Comparison of ENCODE assay signal across 8 mouse cellular contexts in the genomic region with DNA sequence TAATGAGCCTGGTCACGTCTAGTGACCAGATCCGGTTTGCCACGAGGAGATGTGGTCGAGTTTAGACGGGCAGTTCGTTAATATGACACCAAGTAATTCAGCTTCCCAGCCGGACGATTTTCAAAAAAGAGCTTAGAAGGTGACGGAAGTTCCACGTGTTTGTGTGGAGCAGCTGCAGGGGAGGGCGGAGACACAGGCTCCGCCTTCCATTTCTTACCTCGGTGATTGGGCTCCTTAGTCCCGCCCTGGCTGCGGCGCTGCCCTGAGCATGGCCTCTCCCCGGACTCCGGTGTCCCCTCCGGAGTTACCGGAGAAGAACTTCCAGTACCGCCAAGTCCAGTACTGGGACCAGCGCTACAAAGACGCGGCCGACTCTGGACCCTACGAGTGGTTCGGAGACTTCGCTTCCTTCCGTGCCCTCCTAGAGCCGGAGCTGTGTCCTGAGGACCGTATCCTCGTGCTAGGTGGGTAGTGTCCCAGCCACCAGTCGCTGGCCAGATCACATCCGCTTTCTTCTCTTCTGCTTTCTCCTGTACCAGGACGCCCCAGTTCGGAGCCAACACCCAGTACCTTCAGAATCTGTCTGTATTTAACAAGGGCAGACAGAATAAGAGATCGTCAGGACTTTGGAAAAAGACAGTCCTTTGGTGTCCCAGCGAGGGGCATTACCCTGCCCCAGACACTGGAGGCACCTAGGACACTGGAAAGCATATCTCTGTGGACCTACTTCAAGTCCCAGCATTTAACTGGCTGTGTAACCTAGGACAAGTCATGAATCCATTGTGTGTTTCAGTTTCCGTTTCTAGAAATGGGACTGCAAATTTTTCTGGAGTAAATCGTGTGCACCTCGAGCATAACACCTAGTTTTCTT. TPM values are rescaled to one million over a fixed set of nuclear protein-coding genes. Genes with fewer than 3 reads are reported as not detected.
DNase-seq lines count a peak whose midpoint lies in the region; ATAC-seq and TF ChIP-seq lines count a peak whose summit lies in the region.

A gene (plus strand): TSS at position 237 of the 871 bp plus-strand sequence.
A gene (plus strand): TSS at position 254 of the 871 bp plus-strand sequence.
A gene (minus strand): TSS at position 379 of the 871 bp plus-strand sequence.

- H3K27me3 ChIP-seq in embryonic facial prominence, embryonic 13.5 days, result no peaks in the 10 kb centered on the region
- no peaks in the 10 kb centered on the region for H3K27me3 ChIP-seq in heart, adult 2 months (ENCODE audit: control insufficient read depth, insufficient read depth, low read length)
- H3K27me3 ChIP-seq in kidney, adult 2 months (replicated peaks; ENCODE audit: control insufficient read depth, insufficient read depth, low read length), result no peaks in the 10 kb centered on the region

- no peak for TF ChIP-seq EP300 in heart, adult 2 months (IDR thresholded peaks at IDR 0.05; ENCODE audit: insufficient read depth, low read depth, low read length)

- ATAC-seq in embryonic facial prominence, embryonic 13.5 days (ENCODE audit: insufficient number of reproducible peaks, insufficient read depth, low FRiP score, low TSS enrichment, low read depth), result peak; percentile 89

- H3K4me3 ChIP-seq in embryonic facial prominence, embryonic 13.5 days, result peak within 1 kb of the TSS; percentile 86
- H3K4me3 ChIP-seq in heart, adult 2 months, result peak within 1 kb of the TSS; percentile 61
- H3K4me3 ChIP-seq in kidney, adult 2 months (ENCODE audit: insufficient read depth, low read depth, low read length), result peak within 1 kb of the TSS; percentile 96

- H3K4me1 ChIP-seq in embryonic facial prominence, embryonic 13.5 days, result peaks cover 21% of the 10 kb centered on the region
- peaks cover 1% of the 10 kb centered on the region for H3K4me1 ChIP-seq in heart, adult 2 months (ENCODE audit: control insufficient read depth, insufficient read depth, low read length)
- H3K4me1 ChIP-seq in kidney, adult 2 months (ENCODE audit: control insufficient read depth, insufficient read depth, low read length), result peaks cover 7% of the 10 kb centered on the region; the same call in 1 of the 2 replicates

- peak; percentile 51 for TF ChIP-seq POLR2A in heart, adult 2 months (IDR thresholded peaks at IDR 0.05; ENCODE audit: insufficient read depth, low read depth, low read length)
- TF ChIP-seq POLR2A in kidney, adult 2 months (IDR thresholded peaks at IDR 0.05; ENCODE audit: low read depth, low read length), result no peak

- WGBS in embryonic facial prominence, embryonic 13.5 days, result 2% methylated on average over 41 of the region's 41 CpGs
- WGBS in heart, adult 2 months, result 2% methylated on average over 41 of the region's 41 CpGs
- under 1% methylated on average over 41 of the region's 41 CpGs for WGBS in kidney, adult 2 months

- peaks cover 17% of the 10 kb centered on the region for H3K36me3 ChIP-seq in embryonic facial prominence, embryonic 13.5 days
- no peaks in the 10 kb centered on the region for H3K36me3 ChIP-seq in heart, adult 2 months (ENCODE audit: control insufficient read depth, insufficient read depth, low read length)
- no peaks in the 10 kb centered on the region for H3K36me3 ChIP-seq in kidney, adult 2 months (ENCODE audit: control insufficient read depth, insufficient read depth, low read length)

- peak; percentile 25; the same call in 1 of the 2 replicates for TF ChIP-seq CTCF in heart, adult 2 months (IDR thresholded peaks at IDR 0.05)
- TF ChIP-seq CTCF in kidney, adult 2 months (conservative IDR thresholded peaks at IDR 0.05; ENCODE audit: insufficient read depth, insufficient read length, low read depth, low read length), result no peak

- DNase-seq in 416B (ENCODE audit: low read depth) (peak; percentile 99), liver (peak; percentile 91)
- peak; percentile 91 to 94 for DNase-seq in adrenal gland, postnatal 36 days
- peak; percentile 88 to 93 for DNase-seq in heart, adult 2 months
- DNase-seq in kidney, adult 2 months, result peak; percentile 94
- DNase-seq in monocyte, adult 2 months (ENCODE audit: low read depth in 1 of 2, low spot score in 2 of 2), result peak; percentile 68 to 87
- DNase-seq in spleen, postnatal 14 days (ENCODE audit: low spot score in 2 of 2), result peak; percentile 69 to 74

- no peaks in the 10 kb centered on the region for H3K9me3 ChIP-seq in embryonic facial prominence, embryonic 13.5 days

- peak within 1 kb of the TSS; percentile 74 for H3K27ac ChIP-seq in embryonic facial prominence, embryonic 13.5 days
- peak within 1 kb of the TSS; percentile 74 for H3K27ac ChIP-seq in heart, adult 2 months
- no peak within 1 kb of the TSS for H3K27ac ChIP-seq in kidney, adult 2 months (ENCODE audit: insufficient read depth, low read depth, low read length)

- peak within 1 kb of the TSS; percentile 96 for H3K4me2 ChIP-seq in embryonic facial prominence, embryonic 13.5 days

- H3K79me2 ChIP-seq in heart, adult 2 months (replicated peaks; ENCODE audit: control insufficient read depth, insufficient read depth, low read length), result no peaks in the 10 kb centered on the region

- intact Hi-C loops in heart, adult 2 months (cut with DNase I), result loop anchor here (1.0 to 5.0 kb wide), 4 partner anchors 9 to 113 kb away; a partner anchor contains a TSS

- H3K9ac ChIP-seq in embryonic facial prominence, embryonic 13.5 days, result peak within 1 kb of the TSS; percentile 87
- peak within 1 kb of the TSS; percentile 92 for H3K9ac ChIP-seq in heart, adult 2 months (ENCODE audit: low read depth, low read length)

RNA-seq across cellular contexts. Expression of the first gene that starts in this region (rescaled TPM):
- 1 to 10 TPM; 9.5 to 10.0 TPM for total RNA-seq in adrenal gland, postnatal 36 days (2021)
- 30.9 and 33.5 TPM in 2 replicates for polyA plus RNA-seq in embryonic facial prominence, embryonic 13.5 days (2015; fragmentation: Nextera tagmentation; extraction: Ambion mirVana)
- 1 to 10 TPM; 5.7 to 7.7 TPM for total RNA-seq in heart, adult 2 months (2021)
- 9.1 and 12.8 TPM in 2 replicates for polyA plus RNA-seq in heart, adult 2 months (2012; rRNA removed)
- polyA plus RNA-seq in kidney, adult 2 months (2012; rRNA removed), result 16.4 and 18.1 TPM in 2 replicates

RNA-seq across cellular contexts. Expression of the second gene that starts in this region (rescaled TPM):
- under 1 TPM in 1 of 2 experiments, not detected in 1; 0.26 TPM for total RNA-seq in adrenal gland, postnatal 36 days (2021)
- polyA plus RNA-seq in embryonic facial prominence, embryonic 13.5 days (2015; fragmentation: Nextera tagmentation; extraction: Ambion mirVana), result 0.41 TPM in 1 of 2 replicates, not detected in the other
- total RNA-seq in heart, adult 2 months (2021), result under 1 TPM in 1 of 2 experiments, not detected in 1; 0.43 TPM
- polyA plus RNA-seq in heart, adult 2 months (2012; rRNA removed), result 0.10 and 0.61 TPM in 2 replicates
- polyA plus RNA-seq in kidney, adult 2 months (2012; rRNA removed), result 0.30 TPM in 1 of 2 replicates, not detected in the other

RNA-seq across cellular contexts. Expression of the third gene that starts in this region (rescaled TPM):
- total RNA-seq in adrenal gland, postnatal 36 days (2021), result 10 to 100 TPM; 26.9 to 29.8 TPM
- polyA plus RNA-seq in embryonic facial prominence, embryonic 13.5 days (2015; fragmentation: Nextera tagmentation; extraction: Ambion mirVana), result 37.1 and 39.4 TPM in 2 replicates
- 10 to 100 TPM in 1 of 2 experiments, 1 to 10 TPM in 1; 9.9 to 10.4 TPM for total RNA-seq in heart, adult 2 months (2021)
- polyA plus RNA-seq in heart, adult 2 months (2012; rRNA removed), result 19.2 and 19.5 TPM in 2 replicates
- polyA plus RNA-seq in kidney, adult 2 months (2012; rRNA removed), result 21.8 and 23.2 TPM in 2 replicates
